Mouse (Mus musculus): ENCODE data around the gene Arrb2.

- TF ChIP-seq CTCF (IDR thresholded peaks at IDR 0.05; ENCODE audit: low read depth, low read length) = no peak
- TF ChIP-seq POLR2A (IDR thresholded peaks at IDR 0.05; ENCODE audit: extremely low read depth, insufficient read depth, low read length) = no peak
Observed at GRCm38 (mm10) chr11:70472716-70473115, 40.3 kb downstream of the Arrb2 start.
